Comparison of ENCODE assay signal across 9 mouse cellular contexts in genomic region chr5:135806555-135807262, GRCm38 (mm10). TPM values are rescaled to one million over a fixed set of nuclear protein-coding genes. Genes with fewer than 3 reads are reported as not detected.
DNase-seq lines count a peak whose midpoint lies in the region; ATAC-seq and TF ChIP-seq lines count a peak whose summit lies in the region.
"Had no signal": no experiment of that assay in that cellular context is flagged by ENCODE, and none has a peak within 500 bp of the region (broad histone marks: within the 10 kb centered on the region; RNA-seq: fewer than 3 reads in every experiment).

Gene Srrm3 (plus strand): TSS chr5:135806890.

- TF ChIP-seq EP300 in ES-Bruce4 (IDR thresholded peaks at IDR 0.05; ENCODE audit: insufficient read depth, low read depth, low read length), result peak; percentile 76

- no peak within 1 kb of the TSS for H3K27ac ChIP-seq in ES-Bruce4 (ENCODE audit: insufficient read depth, low read length)
- no peak within 1 kb of the TSS for H3K27ac ChIP-seq in forebrain, embryonic 12.5 days
- H3K27ac ChIP-seq in lung, embryonic 14.5 days (ENCODE audit: low read depth), result no peak within 1 kb of the TSS
- H3K27ac ChIP-seq in olfactory bulb, adult 2 months (ENCODE audit: insufficient read depth, low read depth, low read length), result peak within 1 kb of the TSS; percentile 83
- H3K27ac ChIP-seq: macrophage had no signal

- H3K27me3 ChIP-seq in ES-Bruce4 (ENCODE audit: control insufficient read depth, insufficient read depth, low read length, poor library complexity, severe bottlenecking), result no peaks in the 10 kb centered on the region
- H3K27me3 ChIP-seq in forebrain, embryonic 12.5 days, result peaks cover 26% of the 10 kb centered on the region
- no peaks in the 10 kb centered on the region for H3K27me3 ChIP-seq in lung, embryonic 14.5 days (ENCODE audit: insufficient read depth, low read length)

- no peak for TF ChIP-seq POLR2A in ES-Bruce4 (IDR thresholded peaks at IDR 0.05; ENCODE audit: insufficient read depth, low read length)
- peak; percentile 64 for TF ChIP-seq POLR2A in olfactory bulb, adult 2 months (IDR thresholded peaks at IDR 0.05; ENCODE audit: insufficient read depth, low read depth, low read length)

- no peaks in the 10 kb centered on the region for H3K36me3 ChIP-seq in ES-Bruce4 (ENCODE audit: control insufficient read depth, insufficient read depth, low read length, poor library complexity, severe bottlenecking)
- H3K36me3 ChIP-seq in forebrain, embryonic 12.5 days (replicated peaks), result no peaks in the 10 kb centered on the region
- no peaks in the 10 kb centered on the region for H3K36me3 ChIP-seq in lung, embryonic 14.5 days (ENCODE audit: insufficient read depth)

- peak; percentile 99 for TF ChIP-seq CTCF in ES-Bruce4 (IDR thresholded peaks at IDR 0.05; ENCODE audit: low read depth, low read length)
- TF ChIP-seq CTCF in lung, embryonic 14.5 days (IDR thresholded peaks at IDR 0.05; ENCODE audit: low read depth), result peak; percentile 100
- TF ChIP-seq CTCF in olfactory bulb, adult 2 months (IDR thresholded peaks at IDR 0.05; ENCODE audit: insufficient read depth, low read depth, low read length), result peak; percentile 99

- WGBS in forebrain, embryonic 12.5 days, result 4% methylated on average over 29 of the region's 29 CpGs
- WGBS in lung, embryonic 14.5 days, result 5% methylated on average over 29 of the region's 29 CpGs
- WGBS in olfactory bulb, adult 2 months, result 4% methylated on average over 29 of the region's 29 CpGs

- H3K4me2 ChIP-seq in forebrain, embryonic 12.5 days, result peak within 1 kb of the TSS; percentile 59
- H3K4me2 ChIP-seq in lung, embryonic 14.5 days, result no peak within 1 kb of the TSS

- no peak within 1 kb of the TSS for H3K4me3 ChIP-seq in ES-Bruce4 (ENCODE audit: low read depth, low read length)
- H3K4me3 ChIP-seq in forebrain, embryonic 12.5 days (replicated peaks), result peak within 1 kb of the TSS; percentile 50
- no peak within 1 kb of the TSS for H3K4me3 ChIP-seq in lung, embryonic 14.5 days (ENCODE audit: low read depth, low read length)
- peak within 1 kb of the TSS; percentile 67 for H3K4me3 ChIP-seq in olfactory bulb, adult 2 months (ENCODE audit: insufficient read depth, low read depth, low read length)

- peak; percentile 85 for DNase-seq in c-Kit-positive CD71-positive TER-119-positive erythroid progenitor cells, embryonic 14.5 days (ENCODE audit: low spot score)
- peak; percentile 89 to 95 for DNase-seq in heart, postnatal 36 days
- DNase-seq in layer of hippocampus, adult 18-20 months (ENCODE audit: low spot score in 2 of 2), result peak; percentile 86 to 95
- DNase-seq in lung, embryonic 14.5 days, result peak; percentile 95
- DNase-seq in thymus, adult 18-20 months, result peak; percentile 72 to 78

- peak; percentile 79 for ATAC-seq in forebrain, embryonic 12.5 days (ENCODE audit: low FRiP score)
- peak; percentile 56; the same call in 1 of the 2 replicates for ATAC-seq in lung, embryonic 14.5 days (ENCODE audit: insufficient read depth)

- no peaks in the 10 kb centered on the region for H3K9me3 ChIP-seq in ES-Bruce4 (replicated peaks; ENCODE audit: control insufficient read depth, insufficient read depth, low read length, poor library complexity, severe bottlenecking)
- H3K9me3 ChIP-seq in forebrain, embryonic 12.5 days, result no peaks in the 10 kb centered on the region
- no peaks in the 10 kb centered on the region for H3K9me3 ChIP-seq in lung, embryonic 14.5 days (ENCODE audit: low read depth, low read length)

- H3K4me1 ChIP-seq in ES-Bruce4 (ENCODE audit: control insufficient read depth, insufficient read depth, low read length), result peaks cover 2% of the 10 kb centered on the region
- peaks cover 12% of the 10 kb centered on the region for H3K4me1 ChIP-seq in forebrain, embryonic 12.5 days
- no peaks in the 10 kb centered on the region for H3K4me1 ChIP-seq in lung, embryonic 14.5 days (ENCODE audit: insufficient read depth)
- H3K4me1 ChIP-seq in olfactory bulb, adult 2 months (ENCODE audit: control insufficient read depth, insufficient read depth, low read length), result peaks cover 45% of the 10 kb centered on the region

- intact Hi-C loops in heart, postnatal 36 days (cut with DNase I), result loop anchor here (1.0 kb wide), 1 partner anchor 12 kb away; no protein-coding TSS in a partner anchor

- H3K9ac ChIP-seq in ES-Bruce4 (ENCODE audit: low read depth, poor library complexity, severe bottlenecking), result no peak within 1 kb of the TSS
- H3K9ac ChIP-seq in forebrain, embryonic 12.5 days, result peak within 1 kb of the TSS; percentile 69
- H3K9ac ChIP-seq in lung, embryonic 14.5 days, result no peak within 1 kb of the TSS

RNA-seq across cellular contexts. Expression of gene Srrm3, which starts in this region (rescaled TPM):
- 0.41 and 0.55 TPM in 2 replicates for polyA plus RNA-seq in ES-Bruce4 (2011; ENCODE audit: insufficient read depth, insufficient read length, low read depth, missing spikeins)
- 30.3 and 37.6 TPM in 2 replicates for polyA plus RNA-seq in forebrain, embryonic 12.5 days (2016; fragmentation: Nextera tagmentation; extraction: Ambion mirVana)
- total RNA-seq in heart, postnatal 36 days (2021), result not detected
- 10 to 100 TPM; 75.2 to 77.7 TPM for total RNA-seq in layer of hippocampus, adult 18-20 months (2021)
- 0.17 and 0.38 TPM in 2 replicates for polyA plus RNA-seq in lung, embryonic 14.5 days (2014; fragmentation: Nextera tagmentation; extraction: Ambion mirVana)
- not detected in 2 replicates for polyA plus RNA-seq in olfactory bulb, adult 2 months (2012; ENCODE audit: insufficient read depth, insufficient read length, low replicate concordance, missing spikeins)
- polyA plus RNA-seq: macrophage had no signal

Comparison
In these comparisons a context has a peak if more than half of its experiments do, and no peak if none do; other contexts are left out.
1. RNA of gene Srrm3 (total RNA-seq): 75.2 to 77.7 TPM in layer of hippocampus, adult 18-20 months; not detected in heart, postnatal 36 days; every median in the first group is over 10 times any median in the second.
2. Peak in DNase-seq in heart, postnatal 36 days; RNA of the gene not detected or under 1 TPM.
3. Peak in DNase-seq and ATAC-seq in lung, embryonic 14.5 days; RNA of the gene not detected or under 1 TPM.
4. H3K4me3 ChIP-seq: peak in forebrain, embryonic 12.5 days (single experiment) and olfactory bulb, adult 2 months (single experiment); none in ES-Bruce4 (single experiment) and lung, embryonic 14.5 days (single experiment).
5. Peak in every context shown above with its lines, with median percentiles within 50 percentile points of each other: CTCF ChIP-seq and DNase-seq.